Mouse (Mus musculus): ENCODE measurements around the gene Lekr1.

DNA sequence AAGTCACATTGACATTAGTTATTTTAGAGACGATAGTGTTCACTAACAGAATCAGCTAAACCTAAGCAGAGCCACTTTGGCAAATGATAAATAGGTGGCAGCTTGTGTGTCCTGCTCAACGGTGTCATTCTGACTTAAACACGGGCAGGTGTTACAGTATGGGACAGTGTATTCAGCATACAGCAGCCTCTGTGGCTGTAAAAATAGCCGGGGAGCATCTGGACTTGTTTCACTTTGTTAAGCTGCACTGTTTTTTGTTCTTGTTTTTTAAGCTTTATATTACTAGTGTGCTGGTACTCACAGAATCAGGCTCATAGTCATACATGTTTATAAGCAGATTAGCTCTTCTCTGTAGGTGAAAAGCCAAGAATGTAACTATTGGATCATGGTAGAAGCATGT, 71.8 kb downstream of the Lekr1 start:
- TF ChIP-seq CTCF (IDR thresholded peaks at IDR 0.05; ENCODE audit: control insufficient read depth, insufficient read depth, low read length) (no peak), POLR2A (IDR thresholded peaks at IDR 0.05; ENCODE audit: borderline replicate concordance, control insufficient read depth, low read depth, low read length) (no peak)

All from bone marrow, adult 2 months (tissue).